Mouse (Mus musculus): ENCODE data around the gene Aknad1. TPM values are rescaled to one million over a fixed set of nuclear protein-coding genes. Genes with fewer than 3 reads are reported as not detected.

The Aknad1 gene
- polyA plus RNA-seq, 1 experiment from 2014 or later = 0.15 TPM

DNA sequence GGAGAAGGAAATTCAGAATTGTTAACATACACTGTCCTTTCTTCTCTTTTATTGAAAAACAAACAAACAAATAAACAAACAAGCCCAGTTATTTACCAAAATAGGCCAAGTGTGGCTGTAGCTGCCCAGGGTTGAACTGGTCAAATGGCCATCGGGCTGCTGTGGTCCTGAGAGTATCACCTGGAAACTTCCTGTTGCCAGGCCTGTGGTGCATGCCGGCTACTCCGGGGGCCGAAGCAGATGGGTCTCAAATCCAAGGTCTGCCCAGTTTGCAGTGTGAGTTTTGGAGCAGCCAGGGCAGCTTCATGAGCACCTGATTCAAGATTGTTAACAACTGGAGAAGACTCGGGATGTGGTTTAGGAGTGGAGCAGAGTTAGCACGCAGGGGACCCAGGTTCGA is 26.0 kb downstream of the Aknad1 start:
- ATAC-seq (replicated peaks; ENCODE audit: insufficient number of reproducible peaks, low FRiP score, low TSS enrichment, low read depth) (no peak), DNase-seq (ENCODE audit: low spot score) (no peak)
- no peaks in the 10 kb centered on the region for H3K4me1 ChIP-seq (ENCODE audit: control insufficient read depth, insufficient read depth, low read length)
- no peaks in the 10 kb centered on the region for H3K27me3 ChIP-seq (ENCODE audit: control insufficient read depth, insufficient read depth, low read length)
- no peaks in the 10 kb centered on the region for H3K9me3 ChIP-seq (replicated peaks; ENCODE audit: control insufficient read depth, low read length)
- H3K36me3 ChIP-seq (replicated peaks; ENCODE audit: control insufficient read depth, insufficient read depth, low read depth, low read length) = no peaks in the 10 kb centered on the region
- 79% methylated on average over 7 of the region's 7 CpGs for WGBS
- H3K9ac ChIP-seq (replicated peaks; ENCODE audit: low read length) = no peak overlapping the region
- H3K4me2 ChIP-seq (ENCODE audit: low read depth, low read length) = no peak overlapping the region
- no peak overlapping the region for H3K4me3 ChIP-seq (ENCODE audit: low read depth, low read length)
- no peak overlapping the region for H3K27ac ChIP-seq (replicated peaks; ENCODE audit: low read depth, low read length)

DNA sequence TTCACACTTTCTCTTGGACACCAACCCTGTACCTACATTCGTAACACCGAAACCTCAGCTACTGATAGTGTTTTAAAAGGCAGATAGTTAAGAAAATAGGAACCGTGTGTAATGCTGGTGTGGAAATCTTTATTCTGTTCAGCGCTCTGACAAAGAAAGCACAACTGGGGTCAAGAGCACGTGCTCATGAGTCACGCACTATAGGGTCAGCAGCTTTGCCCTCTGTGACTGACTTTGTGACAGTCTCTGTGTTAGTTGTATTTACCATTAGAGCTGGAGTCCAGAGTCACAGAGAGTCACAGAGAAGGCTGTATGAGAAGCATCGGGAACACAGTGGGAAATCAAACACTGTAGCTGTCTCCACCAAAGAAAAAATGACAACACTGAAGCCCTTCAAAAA is 27.5 kb downstream of the Aknad1 start:
- no peak for ATAC-seq (replicated peaks; ENCODE audit: insufficient number of reproducible peaks, low FRiP score, low TSS enrichment, low read depth)

GRCm38 (mm10) chr3:108767416-108767815 is 28.0 kb downstream of the Aknad1 start:
- no peak overlapping the region for H3K9ac ChIP-seq (replicated peaks; ENCODE audit: low read length)
- no peak overlapping the region for H3K27ac ChIP-seq (replicated peaks; ENCODE audit: low read depth, low read length)
- 80% methylated on average over 10 of the region's 10 CpGs for WGBS
- no peaks in the 10 kb centered on the region for H3K27me3 ChIP-seq (ENCODE audit: control insufficient read depth, insufficient read depth, low read length)
- no peaks in the 10 kb centered on the region for H3K9me3 ChIP-seq (replicated peaks; ENCODE audit: control insufficient read depth, low read length)
- no peaks in the 10 kb centered on the region for H3K36me3 ChIP-seq (replicated peaks; ENCODE audit: control insufficient read depth, insufficient read depth, low read depth, low read length)
- no peak for ATAC-seq (replicated peaks; ENCODE audit: insufficient number of reproducible peaks, low FRiP score, low TSS enrichment, low read depth)
- H3K4me3 ChIP-seq (ENCODE audit: low read depth, low read length) = no peak overlapping the region
- no peak for DNase-seq (ENCODE audit: low spot score)
- H3K4me1 ChIP-seq (ENCODE audit: control insufficient read depth, insufficient read depth, low read length) = no peaks in the 10 kb centered on the region
- no peak overlapping the region for H3K4me2 ChIP-seq (ENCODE audit: low read depth, low read length)

More for the DNA sequence above, 27.5 kb downstream of the Aknad1 start:
- Histone ChIP-seq H3K27me3 (ENCODE audit: control insufficient read depth, insufficient read depth, low read length) (no peaks in the 10 kb centered on the region), H3K27ac (replicated peaks; ENCODE audit: low read depth, low read length) (no peak overlapping the region), H3K4me3 (ENCODE audit: low read depth, low read length) (no peak overlapping the region), H3K36me3 (replicated peaks; ENCODE audit: control insufficient read depth, insufficient read depth, low read depth, low read length) (no peaks in the 10 kb centered on the region), H3K9ac (replicated peaks; ENCODE audit: low read length) (no peak overlapping the region), H3K4me2 (ENCODE audit: low read depth, low read length) (no peak overlapping the region), H3K4me1 (ENCODE audit: control insufficient read depth, insufficient read depth, low read length) (no peaks in the 10 kb centered on the region), H3K9me3 (replicated peaks; ENCODE audit: control insufficient read depth, low read length) (no peaks in the 10 kb centered on the region)
- DNase-seq (ENCODE audit: low spot score) = no peak
- 80% methylated on average over 7 of the region's 7 CpGs for WGBS

DNA sequence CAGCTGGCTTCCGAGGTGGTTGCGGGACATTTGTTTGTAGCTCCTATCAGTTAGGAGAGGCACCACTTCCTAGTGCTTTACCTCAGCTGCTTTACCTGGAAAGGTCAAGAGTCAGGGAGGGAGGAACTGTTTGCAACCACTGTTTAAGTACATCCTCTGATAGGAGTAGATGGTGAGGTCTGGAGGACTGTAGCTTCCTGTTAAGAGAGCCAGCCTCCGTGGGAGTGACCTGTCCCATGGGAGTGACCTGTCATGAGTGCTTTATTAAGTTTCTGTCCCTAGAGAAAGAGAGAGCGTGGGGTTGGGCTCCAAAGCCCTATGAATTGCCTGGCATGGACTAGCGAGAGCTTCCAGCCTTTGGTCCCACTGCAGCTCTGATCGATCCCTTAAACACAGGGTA is 30.1 kb downstream of the Aknad1 start:
- DNase-seq (ENCODE audit: low spot score) (no peak), ATAC-seq (replicated peaks; ENCODE audit: insufficient number of reproducible peaks, low FRiP score, low TSS enrichment, low read depth) (no peak)
- Histone ChIP-seq H3K9ac (replicated peaks; ENCODE audit: low read length) (no peak overlapping the region), H3K27me3 (ENCODE audit: control insufficient read depth, insufficient read depth, low read length) (no peaks in the 10 kb centered on the region), H3K9me3 (replicated peaks; ENCODE audit: control insufficient read depth, low read length) (no peaks in the 10 kb centered on the region), H3K36me3 (replicated peaks; ENCODE audit: control insufficient read depth, insufficient read depth, low read depth, low read length) (no peaks in the 10 kb centered on the region), H3K4me2 (ENCODE audit: low read depth, low read length) (no peak overlapping the region), H3K4me3 (ENCODE audit: low read depth, low read length) (no peak overlapping the region), H3K4me1 (ENCODE audit: control insufficient read depth, insufficient read depth, low read length) (no peaks in the 10 kb centered on the region), H3K27ac (replicated peaks; ENCODE audit: low read depth, low read length) (no peak overlapping the region)
- WGBS = 74% methylated on average over 6 of the region's 6 CpGs

GRCm38 (mm10) chr3:108770725-108771368 is 31.4 kb downstream of the Aknad1 start:
- Histone ChIP-seq H3K36me3 (replicated peaks; ENCODE audit: control insufficient read depth, insufficient read depth, low read depth, low read length) (no peaks in the 10 kb centered on the region), H3K9ac (replicated peaks; ENCODE audit: low read length) (no peak overlapping the region)
- WGBS = 48% methylated on average over 6 of the region's 6 CpGs

DNA sequence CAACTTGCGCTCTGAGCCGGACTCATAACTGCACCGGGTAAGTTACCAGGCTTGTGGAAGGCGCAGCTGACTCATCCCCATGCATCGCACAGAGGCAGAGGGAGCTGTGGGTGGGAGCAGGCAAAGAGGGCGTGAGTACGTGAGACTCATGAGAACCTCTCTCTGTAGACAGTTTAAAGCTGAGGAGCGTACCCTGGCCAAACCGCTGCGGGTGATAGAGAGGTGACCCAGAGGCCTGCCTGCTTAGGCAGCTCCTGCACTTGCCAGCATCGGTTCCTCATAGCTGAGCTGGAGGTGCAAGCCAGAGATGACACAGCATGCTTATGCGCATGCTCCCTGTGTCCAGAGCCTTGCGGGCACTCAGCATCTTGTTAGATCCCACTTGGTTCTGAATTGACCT is 32.8 kb downstream of the Aknad1 start:
- no peak overlapping the region for H3K4me2 ChIP-seq (ENCODE audit: low read depth, low read length)
- no peak overlapping the region for H3K27ac ChIP-seq (replicated peaks; ENCODE audit: low read depth, low read length)
- no peaks in the 10 kb centered on the region for H3K4me1 ChIP-seq (ENCODE audit: control insufficient read depth, insufficient read depth, low read length)
- no peaks in the 10 kb centered on the region for H3K27me3 ChIP-seq (ENCODE audit: control insufficient read depth, insufficient read depth, low read length)
- DNase-seq (ENCODE audit: low spot score) = no peak
- H3K4me3 ChIP-seq (ENCODE audit: low read depth, low read length) = no peak overlapping the region
- no peak overlapping the region for H3K9ac ChIP-seq (replicated peaks; ENCODE audit: low read length)
- 87% methylated on average over 13 of the region's 13 CpGs for WGBS
- no peaks in the 10 kb centered on the region for H3K9me3 ChIP-seq (replicated peaks; ENCODE audit: control insufficient read depth, low read length)
- H3K36me3 ChIP-seq (replicated peaks; ENCODE audit: control insufficient read depth, insufficient read depth, low read depth, low read length) = no peaks in the 10 kb centered on the region
- ATAC-seq (replicated peaks; ENCODE audit: insufficient number of reproducible peaks, low FRiP score, low TSS enrichment, low read depth) = no peak

More at GRCm38 (mm10) chr3:108770725-108771368, 31.4 kb downstream of the Aknad1 start:
- ATAC-seq (replicated peaks; ENCODE audit: insufficient number of reproducible peaks, low FRiP score, low TSS enrichment, low read depth) = peak; percentile 72
- H3K4me3 ChIP-seq (ENCODE audit: low read depth, low read length) = no peak overlapping the region
- no peaks in the 10 kb centered on the region for H3K27me3 ChIP-seq (ENCODE audit: control insufficient read depth, insufficient read depth, low read length)
- H3K4me2 ChIP-seq (ENCODE audit: low read depth, low read length) = no peak overlapping the region
- DNase-seq (ENCODE audit: low spot score) = peak; percentile 91
- no peaks in the 10 kb centered on the region for H3K4me1 ChIP-seq (ENCODE audit: control insufficient read depth, insufficient read depth, low read length)
- no peak overlapping the region for H3K27ac ChIP-seq (replicated peaks; ENCODE audit: low read depth, low read length)
- H3K9me3 ChIP-seq (replicated peaks; ENCODE audit: control insufficient read depth, low read length) = no peaks in the 10 kb centered on the region

GRCm38 (mm10) chr3:108772811-108773210 is 33.4 kb downstream of the Aknad1 start:
- DNase-seq (ENCODE audit: low spot score) (no peak), ATAC-seq (replicated peaks; ENCODE audit: insufficient number of reproducible peaks, low FRiP score, low TSS enrichment, low read depth) (no peak)
- Histone ChIP-seq H3K27me3 (ENCODE audit: control insufficient read depth, insufficient read depth, low read length) (no peaks in the 10 kb centered on the region), H3K9ac (replicated peaks; ENCODE audit: low read length) (no peak overlapping the region), H3K27ac (replicated peaks; ENCODE audit: low read depth, low read length) (no peak overlapping the region), H3K4me3 (ENCODE audit: low read depth, low read length) (no peak overlapping the region), H3K4me1 (ENCODE audit: control insufficient read depth, insufficient read depth, low read length) (no peaks in the 10 kb centered on the region), H3K36me3 (replicated peaks; ENCODE audit: control insufficient read depth, insufficient read depth, low read depth, low read length) (no peaks in the 10 kb centered on the region), H3K9me3 (replicated peaks; ENCODE audit: control insufficient read depth, low read length) (no peaks in the 10 kb centered on the region), H3K4me2 (ENCODE audit: low read depth, low read length) (no peak overlapping the region)
- 91% methylated on average over 3 of the region's 3 CpGs for WGBS

DNA sequence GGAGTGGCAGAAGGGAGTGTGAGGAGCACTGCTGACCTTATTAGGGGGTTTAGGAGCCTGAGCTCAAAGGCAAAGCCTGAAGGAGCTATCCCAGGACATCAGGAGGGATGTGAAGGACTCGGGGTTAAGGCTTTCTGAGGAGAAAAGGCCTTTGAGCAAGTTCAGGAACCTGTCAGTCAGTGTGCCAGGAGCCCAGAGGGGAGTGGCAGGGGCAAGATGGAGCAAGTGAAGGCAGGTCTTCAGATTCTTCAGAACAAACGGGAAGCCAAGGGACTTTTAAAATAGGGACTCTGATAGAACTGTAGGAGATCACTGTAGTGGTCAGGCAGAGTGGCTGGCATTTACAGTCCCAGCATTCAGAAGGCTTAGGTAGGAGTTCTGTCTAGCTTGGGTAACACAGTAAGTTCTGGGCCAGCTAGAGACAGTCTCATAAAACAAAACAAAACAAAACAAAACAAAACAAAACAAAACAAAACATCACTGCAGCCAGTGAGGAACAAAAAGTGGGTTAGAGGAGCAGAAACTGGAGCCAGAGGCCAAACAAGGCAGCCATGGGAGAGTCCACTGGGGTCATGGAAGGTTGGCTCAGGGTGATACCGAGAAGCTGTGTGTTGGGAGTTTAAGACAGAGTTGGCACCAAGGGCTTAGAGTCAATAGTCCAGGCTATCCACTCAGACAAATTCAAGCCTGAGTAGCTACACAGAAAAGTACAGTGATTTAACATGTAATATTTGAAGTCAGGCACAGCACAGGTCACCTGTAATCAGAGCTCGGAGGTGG is 39.5 kb downstream of the Aknad1 start:
- no peaks in the 10 kb centered on the region for H3K9me3 ChIP-seq (replicated peaks; ENCODE audit: control insufficient read depth, low read length)
- H3K36me3 ChIP-seq (replicated peaks; ENCODE audit: control insufficient read depth, insufficient read depth, low read depth, low read length) = no peaks in the 10 kb centered on the region
- H3K9ac ChIP-seq (replicated peaks; ENCODE audit: low read length) = no peak overlapping the region
- no peak for ATAC-seq (replicated peaks; ENCODE audit: insufficient number of reproducible peaks, low FRiP score, low TSS enrichment, low read depth)
- no peak overlapping the region for H3K4me3 ChIP-seq (ENCODE audit: low read depth, low read length)
- H3K4me2 ChIP-seq (ENCODE audit: low read depth, low read length) = no peak overlapping the region
- WGBS = 67% methylated on average over 4 of the region's 4 CpGs
- H3K27ac ChIP-seq (replicated peaks; ENCODE audit: low read depth, low read length) = no peak overlapping the region
- no peaks in the 10 kb centered on the region for H3K4me1 ChIP-seq (ENCODE audit: control insufficient read depth, insufficient read depth, low read length)
- DNase-seq (ENCODE audit: low spot score) = no peak
- no peaks in the 10 kb centered on the region for H3K27me3 ChIP-seq (ENCODE audit: control insufficient read depth, insufficient read depth, low read length)
